13 mouse cellular contexts compared by ENCODE assay signal in genomic region chr2:33353432-33353831, GRCm38 (mm10). TPM values are rescaled to one million over a fixed set of nuclear protein-coding genes. Genes with fewer than 3 reads are reported as not detected.
DNase-seq lines count a peak whose midpoint lies in the region; ATAC-seq and TF ChIP-seq lines count a peak whose summit lies in the region.
"Had no signal": no experiment of that assay in that cellular context is flagged by ENCODE, and none has a peak within 500 bp of the region (broad histone marks: within the 10 kb centered on the region; RNA-seq: fewer than 3 reads in every experiment).

No protein-coding gene starts in this region.

- no peak overlapping the region for H3K4me3 ChIP-seq in layer of hippocampus, adult 2 months
- no peak overlapping the region for H3K4me3 ChIP-seq in gastrocnemius, adult 2 months

- intact Hi-C loops in gastrocnemius, adult 2 months (cut with DNase I), result no loop called here

- TF ChIP-seq CTCF in layer of hippocampus, adult 2 months (conservative IDR thresholded peaks at IDR 0.05), result no peak
- no peak for TF ChIP-seq CTCF in gastrocnemius, adult 2 months (IDR thresholded peaks at IDR 0.05)

- peak; percentile 84 to 88 for ATAC-seq in hematopoietic stem cell, adult 5-6 weeks (replicated peaks in 1 of 2; ENCODE audit: insufficient read depth in 1 of 2, low FRiP score in 2 of 2, low TSS enrichment in 1 of 2, low read depth in 1 of 2, poor library complexity in 2 of 2, severe bottlenecking in 2 of 2)
- ATAC-seq: forebrain, postnatal 0 days had no signal

- no peak for DNase-seq in layer of hippocampus, adult 2 months (ENCODE audit: low spot score in 2 of 2)
- DNase-seq in layer of hippocampus, adult 11-12 months (ENCODE audit: low spot score), result no peak
- peak; percentile 48 to 53 for DNase-seq in spleen, postnatal 36 days (ENCODE audit: low spot score in 2 of 2)
- no peak for DNase-seq in spleen, adult 18-20 months
- DNase-seq in gastrocnemius, adult 2 months, result no peak
- no peak for DNase-seq in kidney, adult 18-20 months
- DNase-seq: adrenal gland, postnatal 14 days; cerebellum, adult 11 months; forebrain, postnatal 0 days; gastrocnemius, postnatal 25 days; kidney, postnatal 25 days; liver had no signal

- H3K27ac ChIP-seq in layer of hippocampus, adult 2 months, result peak overlapping the region; percentile 61
- H3K27ac ChIP-seq in gastrocnemius, adult 2 months, result no peak overlapping the region

RNA-seq across cellular contexts. Expression of gene Ralgps1, which starts 17.9 kb away (rescaled TPM):
- total RNA-seq in layer of hippocampus, adult 2 months (2021), result 10 to 100 TPM; 68.2 TPM
- total RNA-seq in hematopoietic stem cell, adult 5-6 weeks (2017), result 3.8 and 6.6 TPM in 2 replicates
- 1 to 10 TPM; 2.5 to 3.1 TPM for total RNA-seq in gastrocnemius, adult 2 months (2021)

Comparison
In these comparisons a context has a peak if more than half of its experiments do, and no peak if none do; other contexts are left out.
1. DNase-seq: peak in spleen, postnatal 36 days (2 of 2); none in layer of hippocampus, adult 2 months (0 of 2), layer of hippocampus, adult 11-12 months (single experiment), spleen, adult 18-20 months (0 of 2), gastrocnemius, adult 2 months (single experiment) and kidney, adult 18-20 months (single experiment).